Mouse (Mus musculus) intestine, embryonic 15.5 days (tissue): Measurements from ENCODE around the gene Jade1. TPM values are rescaled to one million over a fixed set of nuclear protein-coding genes. Genes with fewer than 3 reads are reported as not detected.

Experiments used
- ATAC-seq: fragments of 200-750 bp; cut with Nextera tagmentation; 2 replicates; pipeline ENCODE4 v1.8.0; 2017; ENCODE audit warnings: moderate TSS enrichment, moderate library complexity
- H3K27ac ChIP-seq: fragments of 300-500 bp; sonication (generic); 2 replicates; pipeline ENCODE4 v1.5.1; 2015; ENCODE audit warnings: mild to moderate bottlenecking, inconsistent platforms
- H3K27me3 ChIP-seq: fragments of 300-500 bp; sonication (generic); replicated peaks from 2 replicates; pipeline ENCODE4 v1.6.1; 2015; ENCODE audit warnings: inconsistent platforms
- H3K36me3 ChIP-seq: fragments of 300-500 bp; sonication (generic); 2 replicates; pipeline ENCODE4 v1.6.1; 2015; ENCODE audit warnings: inconsistent platforms
- H3K4me1 ChIP-seq: fragments of 300-500 bp; sonication (generic); replicated peaks from 2 replicates; pipeline ENCODE4 v1.6.1; 2015; ENCODE audit warnings: inconsistent platforms
- H3K4me2 ChIP-seq: fragments of 300-500 bp; sonication (generic); replicated peaks from 2 replicates; pipeline ENCODE4 v1.6.1; 2015; ENCODE audit warnings: mild to moderate bottlenecking, inconsistent platforms
- H3K4me3 ChIP-seq: fragments of 300-500 bp; sonication (generic); replicated peaks from 2 replicates; pipeline ENCODE4 v1.5.1; 2015; ENCODE audit warnings: inconsistent platforms
- H3K9ac ChIP-seq: fragments of 300-500 bp; sonication (generic); 2 replicates; pipeline ENCODE4 v1.6.1; 2015; ENCODE audit warnings: inconsistent platforms
- H3K9me3 ChIP-seq: fragments of 300-500 bp; sonication (generic); 2 replicates; pipeline ENCODE4 v1.6.1; 2016; ENCODE audit warnings: inconsistent platforms
- WGBS: fragments of 180-500 bp; shearing (Covaris S2); methylation state at CpG from one replicate; pipeline ENCODE4 v1.1.7; 2015; 5-methylcytosine and 5-hydroxymethylcytosine counted together
- polyA plus RNA-seq: library from polyadenylated mRNA; unstranded; fragments of >200 nt; fragmentation: Nextera tagmentation; extraction: Ambion mirVana; gene quantifications from 2 replicates; pipeline ENCODE4 v1.2.1, GENCODE M21; 2015

The Jade1 gene
- polyA plus RNA-seq, 1 experiment from 2014 or later, result 24.1 TPM

DNA sequence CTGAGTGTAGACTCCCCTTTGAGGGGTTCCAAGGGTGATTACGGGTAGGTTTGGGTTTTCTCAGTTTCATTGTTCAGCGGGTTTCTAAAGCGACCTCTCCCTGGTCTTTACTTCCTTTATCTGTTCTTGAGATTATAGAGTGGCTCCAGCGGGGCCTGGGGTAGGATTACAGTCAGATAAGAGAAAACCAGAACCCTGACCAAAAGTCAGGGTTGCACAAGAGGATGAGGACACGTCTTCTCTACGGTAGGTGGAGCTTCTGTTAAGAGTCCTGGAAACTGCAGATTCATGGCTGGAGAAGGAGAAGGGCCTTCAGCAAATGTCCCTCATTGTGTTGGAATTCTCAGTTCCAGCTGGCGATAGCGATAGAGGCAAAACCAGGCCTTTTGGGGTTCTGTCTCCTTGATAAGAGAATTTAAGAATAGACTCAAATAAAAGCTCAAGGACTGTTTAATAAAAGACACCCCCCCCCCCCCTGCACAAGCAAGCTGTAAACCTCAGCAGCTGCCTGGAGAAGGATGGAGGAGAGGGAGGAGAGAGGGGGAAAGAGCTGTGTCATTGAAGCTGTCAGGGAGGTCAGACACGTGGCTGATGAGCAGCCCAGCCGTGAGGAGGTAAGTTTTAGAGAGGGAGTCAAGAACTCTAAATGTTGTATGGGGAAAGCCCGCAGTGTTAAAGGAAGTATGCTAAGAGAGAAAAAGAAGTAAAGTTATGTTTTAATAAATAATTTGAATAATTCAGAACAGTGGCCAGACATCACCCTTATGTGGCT, 2.6 kb upstream of the Jade1 start:
- ATAC-seq, result peak; percentile 87
- peak overlapping the region; percentile 37; the same call in 1 of the 2 replicates for H3K27ac ChIP-seq

DNA sequence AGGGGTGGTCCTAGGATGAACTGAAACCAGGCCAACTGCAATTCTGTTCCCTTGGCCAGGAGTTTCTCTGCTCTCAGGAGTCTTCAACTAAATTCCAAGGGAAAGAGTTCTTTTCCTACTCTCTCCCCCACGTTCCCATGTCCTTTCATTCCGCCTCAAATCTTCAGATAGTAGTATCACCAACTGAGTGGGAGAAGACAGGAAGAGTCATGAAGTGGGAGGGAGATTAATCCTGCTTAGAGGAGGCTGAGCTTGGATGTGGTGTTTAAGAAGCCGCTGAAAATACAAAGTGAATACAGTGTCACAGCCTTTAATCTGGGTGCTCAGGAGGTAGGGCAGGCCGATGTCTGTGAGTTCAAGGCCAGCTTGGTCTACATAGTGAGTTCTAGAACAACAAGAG, 1.9 kb upstream of the Jade1 start:
- Histone ChIP-seq H3K4me2 (no peak overlapping the region), H3K9ac (no peak overlapping the region), H3K27ac (no peak overlapping the region), H3K9me3 (no peaks in the 10 kb centered on the region), H3K27me3 (no peaks in the 10 kb centered on the region), H3K4me3 (no peak overlapping the region), H3K36me3 (no peaks in the 10 kb centered on the region), H3K4me1 (no peaks in the 10 kb centered on the region)
- 68% methylated on average over 4 of the region's 4 CpGs for WGBS
- no peak for ATAC-seq

More for the DNA sequence above, 2.6 kb upstream of the Jade1 start:
- H3K9ac ChIP-seq, result no peak overlapping the region
- WGBS, result 47% methylated on average over 11 of the region's 11 CpGs
- no peaks in the 10 kb centered on the region for H3K4me1 ChIP-seq
- no peaks in the 10 kb centered on the region for H3K27me3 ChIP-seq
- no peaks in the 10 kb centered on the region for H3K9me3 ChIP-seq
- no peak overlapping the region for H3K4me3 ChIP-seq
- H3K4me2 ChIP-seq, result no peak overlapping the region
- no peaks in the 10 kb centered on the region for H3K36me3 ChIP-seq

DNA sequence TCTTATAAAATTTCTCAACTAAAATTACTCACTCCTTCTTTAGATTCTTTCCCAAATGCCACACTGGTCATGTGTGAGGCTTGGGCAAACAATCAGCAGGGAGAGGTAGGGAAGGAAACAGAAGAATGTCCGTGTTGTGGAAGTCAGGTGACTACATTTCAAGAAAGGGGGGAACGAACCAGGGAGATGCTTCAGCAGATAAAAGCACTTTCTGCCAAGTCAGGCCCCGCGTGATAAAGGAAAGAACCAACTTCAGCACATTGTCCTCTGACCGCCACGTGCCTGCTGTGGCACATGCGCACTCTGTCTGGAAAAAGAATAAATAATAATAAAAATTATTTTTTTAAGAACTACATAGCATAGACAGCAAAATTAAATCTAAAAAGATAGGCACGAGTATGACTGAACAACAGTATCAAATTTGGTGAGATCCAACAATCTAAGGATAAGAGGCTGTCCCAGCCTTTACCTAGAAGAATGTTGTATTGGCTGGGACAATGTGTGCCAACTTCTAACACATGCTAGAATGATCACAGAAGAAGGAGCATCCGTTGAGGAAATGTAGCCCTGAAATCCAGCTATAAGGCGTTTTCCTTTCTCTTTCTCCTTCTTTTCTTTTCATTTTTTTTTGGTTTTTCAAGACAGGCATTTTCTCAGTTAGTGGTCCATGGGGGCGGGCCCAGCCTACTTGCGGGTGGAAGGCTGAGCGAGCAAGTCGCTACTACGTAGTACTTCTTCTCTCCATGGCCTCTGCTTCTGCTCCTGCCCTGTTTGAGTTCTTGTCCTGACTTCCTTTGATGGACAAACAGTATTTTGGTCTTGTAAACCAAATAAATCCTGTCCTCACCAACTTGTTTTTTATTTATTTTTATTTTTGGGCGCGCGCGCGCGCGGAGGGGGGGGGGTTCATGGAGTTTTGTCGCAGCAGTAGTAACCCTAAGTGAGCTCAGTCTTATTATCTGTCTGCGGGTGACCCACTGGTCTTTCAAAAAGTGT, 753 bp upstream of the Jade1 start:
- Histone ChIP-seq H3K4me2 (no peak overlapping the region), H3K4me1 (no peaks in the 10 kb centered on the region), H3K9me3 (no peaks in the 10 kb centered on the region), H3K27ac (no peak overlapping the region), H3K36me3 (no peaks in the 10 kb centered on the region), H3K9ac (no peak overlapping the region), H3K27me3 (no peaks in the 10 kb centered on the region), H3K4me3 (no peak overlapping the region)
- peak; percentile 42; the same call in 1 of the 2 replicates for ATAC-seq
- 85% methylated on average over 24 of the region's 24 CpGs for WGBS

DNA sequence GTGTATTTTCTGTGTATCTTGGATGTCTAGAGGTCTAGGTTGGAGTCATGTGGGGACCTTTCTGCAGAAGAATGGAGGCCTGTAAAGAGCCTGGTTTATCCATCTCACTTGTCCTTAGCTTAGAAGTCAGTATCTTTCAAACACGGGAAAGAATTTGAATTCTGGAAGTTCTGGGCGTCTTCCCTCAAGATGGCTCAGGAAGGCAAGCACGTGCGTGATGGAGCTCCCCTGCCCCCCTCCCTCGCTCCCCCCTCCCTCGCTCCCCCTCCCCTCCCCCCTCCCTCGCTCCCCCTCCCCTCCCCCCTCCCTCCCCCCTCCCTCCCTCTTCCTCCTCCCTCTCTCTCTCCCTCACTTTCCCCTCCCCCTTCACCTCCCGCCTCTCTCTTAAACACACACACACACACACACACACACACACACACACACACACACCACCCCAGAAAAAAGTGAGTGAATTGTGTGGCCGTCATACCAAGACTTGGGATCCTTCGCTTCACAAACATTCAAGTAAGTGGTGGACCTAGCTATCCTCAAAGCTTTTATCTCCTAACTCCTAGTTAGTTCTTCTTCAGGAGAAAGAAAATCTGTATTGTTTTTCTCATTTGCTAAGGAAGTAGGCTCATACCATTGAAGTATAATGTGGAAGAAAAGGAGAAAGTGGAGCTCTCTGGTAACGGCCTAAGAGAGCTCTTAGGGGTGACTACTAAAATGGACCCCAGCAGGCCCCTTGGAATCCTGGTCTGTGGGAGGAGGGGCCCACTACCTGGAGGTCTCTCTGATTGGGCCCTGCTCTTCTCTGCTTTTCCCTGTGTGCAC, 1.1 kb downstream of the Jade1 start:
- Histone ChIP-seq H3K9me3 (no peaks in the 10 kb centered on the region), H3K4me3 (no peak overlapping the region), H3K36me3 (no peaks in the 10 kb centered on the region), H3K9ac (no peak overlapping the region), H3K4me1 (no peaks in the 10 kb centered on the region), H3K27me3 (no peaks in the 10 kb centered on the region), H3K27ac (no peak overlapping the region), H3K4me2 (no peak overlapping the region)
- WGBS, result 88% methylated on average over 8 of the region's 11 CpGs
- ATAC-seq, result no peak

DNA sequence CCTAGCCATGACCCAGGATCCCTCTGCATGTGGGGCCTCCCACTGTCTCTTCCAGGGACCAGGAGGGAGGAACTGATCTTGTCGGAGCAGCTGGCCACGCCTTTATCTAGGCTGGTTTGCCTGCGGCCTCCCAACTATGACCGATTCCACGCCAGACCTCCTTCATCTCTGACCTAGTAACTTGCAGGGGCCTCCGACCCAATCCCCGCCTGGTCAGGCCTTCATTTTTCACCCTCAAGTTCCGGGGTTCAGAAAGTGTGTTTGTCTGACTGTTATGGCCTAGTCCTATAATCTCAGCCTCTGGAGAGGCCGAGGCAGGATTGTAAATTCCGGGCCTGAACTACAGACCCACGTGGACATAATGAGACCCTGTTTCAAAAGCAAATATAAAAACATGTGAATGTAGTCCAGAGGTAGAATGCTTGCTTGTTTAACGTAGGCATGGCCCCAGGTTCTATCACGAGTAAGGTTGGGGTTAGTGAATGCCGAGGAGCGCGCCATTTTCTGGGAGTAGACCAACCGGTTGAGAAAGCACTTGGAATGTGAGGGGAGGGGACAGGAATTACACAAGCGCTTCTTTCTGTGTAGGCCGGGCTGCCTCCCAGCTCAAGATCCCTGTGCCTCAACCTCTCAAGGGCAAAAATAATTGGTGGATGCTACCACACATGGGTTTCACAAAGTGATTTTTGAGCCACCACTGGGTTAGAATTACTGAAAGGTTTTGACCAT, 1.9 kb downstream of the Jade1 start:
- Histone ChIP-seq H3K4me1 (no peaks in the 10 kb centered on the region), H3K27me3 (no peaks in the 10 kb centered on the region), H3K9ac (no peak overlapping the region), H3K9me3 (no peaks in the 10 kb centered on the region), H3K4me2 (no peak overlapping the region), H3K4me3 (no peak overlapping the region), H3K27ac (no peak overlapping the region), H3K36me3 (no peaks in the 10 kb centered on the region)
- ATAC-seq, result no peak
- WGBS, result 89% methylated on average over 19 of the region's 19 CpGs

DNA sequence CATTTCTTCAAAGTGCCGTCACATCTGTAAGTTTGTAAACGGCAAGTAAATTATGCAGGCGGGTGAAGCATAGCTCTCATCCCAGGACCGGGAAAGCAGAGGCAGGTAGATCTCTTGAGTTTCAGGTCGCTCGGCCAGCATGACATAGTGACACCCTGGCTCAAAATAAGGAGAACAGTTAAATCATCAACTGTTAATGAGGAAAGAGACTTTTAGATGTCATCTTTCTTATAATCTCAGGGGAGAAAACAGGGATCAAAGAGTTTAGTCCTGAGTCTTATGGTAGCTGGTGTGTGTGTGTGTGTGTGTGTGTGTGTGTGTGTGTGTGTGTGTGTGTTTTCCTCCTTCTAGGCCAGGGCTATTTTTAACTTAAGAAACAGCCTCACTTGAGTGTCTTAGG, 5.0 kb downstream of the Jade1 start:
- WGBS, result 88% methylated on average over 6 of the region's 6 CpGs
- H3K9me3 ChIP-seq, result no peaks in the 10 kb centered on the region
- no peak for ATAC-seq

DNA sequence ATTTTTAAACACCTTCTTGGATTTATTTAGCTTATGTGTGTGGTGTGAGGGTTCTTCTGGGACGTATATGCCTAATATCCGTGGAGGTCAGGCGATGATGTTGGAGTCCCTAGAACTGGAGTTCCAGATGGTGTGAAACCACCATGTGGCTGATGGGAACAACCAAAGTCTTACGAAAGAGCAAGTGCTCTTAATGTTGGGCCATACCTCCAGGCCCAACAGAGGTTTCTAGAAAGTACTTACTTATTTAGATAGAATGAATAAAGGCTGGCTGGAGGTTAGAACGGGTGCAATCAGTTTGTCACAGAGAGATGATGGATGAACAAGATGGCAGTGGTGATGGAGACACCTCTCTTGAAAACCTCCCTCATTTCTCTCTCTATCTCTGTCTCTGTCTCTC, 6.3 kb downstream of the Jade1 start:
- Histone ChIP-seq H3K36me3 (no peaks in the 10 kb centered on the region), H3K4me1 (0 out of 2 replicates have a peak, but pooled peaks cover 3% of the 10 kb centered on the region), H3K27ac (no peak overlapping the region), H3K27me3 (no peaks in the 10 kb centered on the region), H3K4me3 (no peak overlapping the region), H3K4me2 (no peak overlapping the region), H3K9ac (no peak overlapping the region), H3K9me3 (no peaks in the 10 kb centered on the region)
- WGBS, result 92% methylated on average over 5 of the region's 5 CpGs
- no peak for ATAC-seq

More for the DNA sequence above, 5.0 kb downstream of the Jade1 start:
- Histone ChIP-seq H3K36me3 (no peaks in the 10 kb centered on the region), H3K27me3 (no peaks in the 10 kb centered on the region), H3K4me1 (no peaks in the 10 kb centered on the region), H3K4me3 (no peak overlapping the region), H3K27ac (no peak overlapping the region), H3K9ac (no peak overlapping the region), H3K4me2 (no peak overlapping the region)

DNA sequence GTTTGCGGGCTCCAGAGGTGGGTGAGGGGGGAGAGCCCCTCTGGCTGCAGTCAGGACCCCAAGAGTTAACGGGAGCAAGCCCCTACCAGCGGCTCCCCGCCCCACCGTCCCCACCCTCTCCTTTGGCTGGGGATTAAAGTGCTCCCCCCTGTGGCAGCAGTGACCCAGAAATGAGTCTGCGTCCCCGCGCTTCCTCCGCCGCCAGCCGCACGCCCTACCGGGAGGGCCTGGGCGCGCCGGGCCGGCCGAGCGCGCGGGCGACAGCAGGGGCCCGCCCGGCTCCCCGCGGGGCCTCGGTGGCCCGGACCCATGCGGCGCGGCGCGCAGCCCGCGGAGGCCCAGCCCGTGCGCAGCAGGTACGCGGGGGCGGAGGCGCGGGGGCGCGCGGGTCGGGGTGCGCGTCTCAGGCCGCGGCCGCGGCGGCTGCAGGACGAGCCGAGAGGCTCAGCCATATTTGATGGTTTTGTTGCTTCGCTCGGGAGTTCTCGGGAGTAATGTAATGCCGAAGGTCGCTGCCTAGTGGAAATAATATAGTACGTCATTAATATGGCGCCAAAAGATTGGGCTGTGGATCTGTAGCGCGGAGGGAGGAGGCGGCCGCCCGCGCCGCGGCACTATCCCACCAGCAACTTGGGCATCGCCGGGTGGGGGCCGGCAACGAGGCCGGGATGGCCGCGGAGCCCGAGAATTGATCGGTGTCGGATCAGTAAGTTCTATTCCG, 7.8 kb downstream of the Jade1 start:
- Histone ChIP-seq H3K4me2 (peak overlapping the region; percentile 91), H3K9me3 (no peaks in the 10 kb centered on the region), H3K9ac (peak overlapping the region; percentile 87), H3K4me1 (0 out of 2 replicates have a peak, but pooled peaks cover 5% of the 10 kb centered on the region), H3K36me3 (no peaks in the 10 kb centered on the region), H3K27ac (peak overlapping the region; percentile 97), H3K27me3 (no peaks in the 10 kb centered on the region), H3K4me3 (peak overlapping the region; percentile 76)
- ATAC-seq, result peak; percentile 81
- WGBS, result under 1% methylated on average over 81 of the region's 81 CpGs

DNA sequence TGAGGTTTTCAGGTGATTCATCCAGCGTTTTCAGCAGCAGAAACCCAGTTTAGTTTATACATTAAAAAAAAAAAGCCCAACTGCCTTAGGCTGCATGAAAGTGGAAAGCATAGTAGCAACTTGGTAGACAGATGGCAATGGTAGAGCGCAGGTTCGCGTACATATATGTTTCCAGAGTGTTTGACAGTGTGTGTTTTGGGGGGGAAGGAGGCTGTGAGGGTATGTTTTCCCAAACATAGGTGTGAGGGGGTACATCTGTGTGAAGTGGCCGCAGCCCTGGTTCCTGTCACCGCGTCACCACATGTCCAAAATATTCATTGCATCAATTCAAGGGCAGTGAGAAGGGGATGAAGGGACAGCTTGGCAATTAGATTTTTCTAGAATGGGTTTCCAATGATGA, 8.5 kb downstream of the Jade1 start:
- 0 out of 2 replicates have a peak, but pooled peaks cover 5% of the 10 kb centered on the region for H3K4me1 ChIP-seq
- no peak for ATAC-seq
- H3K4me3 ChIP-seq, result peak overlapping the region; percentile 76
- no peaks in the 10 kb centered on the region for H3K36me3 ChIP-seq
- peak overlapping the region; percentile 87 for H3K9ac ChIP-seq
- H3K27ac ChIP-seq, result peak overlapping the region; percentile 97
- no peaks in the 10 kb centered on the region for H3K9me3 ChIP-seq
- H3K4me2 ChIP-seq, result peak overlapping the region; percentile 91
- no peaks in the 10 kb centered on the region for H3K27me3 ChIP-seq
- WGBS, result under 1% methylated on average over 7 of the region's 7 CpGs

DNA sequence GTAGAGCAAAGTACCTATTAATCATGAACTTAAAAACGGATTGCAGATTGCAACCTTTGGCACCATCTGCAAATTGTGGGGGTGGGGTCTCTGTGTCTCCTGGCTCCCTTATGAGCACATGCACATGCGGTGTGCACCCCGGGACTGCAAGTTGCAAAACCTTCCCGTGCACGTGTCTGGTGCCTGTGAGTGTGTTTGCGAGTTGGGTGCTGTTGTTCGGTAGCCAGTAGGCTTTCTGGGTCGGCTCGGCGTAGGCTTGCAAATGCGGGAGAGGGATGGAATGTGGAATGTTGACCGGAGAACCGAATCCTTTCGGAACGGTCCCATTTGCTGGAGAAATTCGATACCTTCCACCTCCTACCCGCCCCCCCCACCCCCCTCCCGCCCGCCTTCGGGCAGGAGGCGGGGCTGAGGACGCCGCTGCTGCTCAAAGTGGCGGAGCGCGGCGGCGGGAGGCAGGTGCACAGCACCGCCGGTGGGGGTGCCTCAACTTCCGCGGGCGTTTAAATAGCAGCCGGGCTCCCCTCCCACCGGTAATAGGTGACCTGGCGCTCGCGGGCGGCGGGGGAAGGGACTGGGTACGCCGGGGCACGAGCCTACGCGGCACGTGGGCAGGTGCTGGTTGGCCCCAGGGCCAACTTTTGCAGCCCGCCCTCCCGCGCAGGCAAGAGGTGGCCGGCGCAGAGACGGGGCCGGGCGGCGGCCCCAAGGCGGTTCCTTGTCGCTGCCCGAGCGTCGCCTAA, 9.1 kb downstream of the Jade1 start:
- WGBS, result under 1% methylated on average over 60 of the region's 60 CpGs
- peak overlapping the region; percentile 91 for H3K4me2 ChIP-seq
- peak; percentile 75 for ATAC-seq

More for the DNA sequence above, 9.1 kb downstream of the Jade1 start:
- H3K36me3 ChIP-seq, result no peaks in the 10 kb centered on the region
- H3K27ac ChIP-seq, result peak overlapping the region; percentile 97
- H3K9ac ChIP-seq, result peak overlapping the region; percentile 87
- H3K4me1 ChIP-seq, result 0 out of 2 replicates have a peak, but pooled peaks cover 5% of the 10 kb centered on the region
- H3K4me3 ChIP-seq, result peak overlapping the region; percentile 76
- no peaks in the 10 kb centered on the region for H3K9me3 ChIP-seq
- no peaks in the 10 kb centered on the region for H3K27me3 ChIP-seq
